Mouse (Mus musculus): ENCODE results near the gene Sfpq. TPM values are rescaled to one million over a fixed set of nuclear protein-coding genes. Genes with fewer than 3 reads are reported as not detected.
"Not testable (repeated sequence)": the region's sequence is repeated elsewhere in the genome, so short reads cannot be mapped to it uniquely, and the experiment has no call there.

The Sfpq gene
- polyA plus RNA-seq, 1 experiment from 2014 or later: 56.3 TPM

- no peak for ATAC-seq
Measured at GRCm38 (mm10) chr4:126988503-126988902, 32.6 kb upstream of the Sfpq start.

GRCm38 (mm10) chr4:126990553-126990952, 30.6 kb upstream of the Sfpq start:
- H3K27ac ChIP-seq (ENCODE audit: low read depth, low read length): no peak overlapping the region
- no peak overlapping the region for H3K9ac ChIP-seq (ENCODE audit: low read depth, low read length)
- no peaks in the 10 kb centered on the region for H3K9me3 ChIP-seq (ENCODE audit: control insufficient read depth)
- TF ChIP-seq CTCF (IDR thresholded peaks at IDR 0.05; ENCODE audit: low read depth): no peak
- H3K36me3 ChIP-seq (ENCODE audit: control insufficient read depth, insufficient read depth): no peaks in the 10 kb centered on the region
- H3K4me2 ChIP-seq (replicated peaks; ENCODE audit: low read depth): no peak overlapping the region
- ATAC-seq: no peak
- H3K4me3 ChIP-seq (ENCODE audit: low read depth, low read length): no peak overlapping the region
- H3K27me3 ChIP-seq (replicated peaks; ENCODE audit: control insufficient read depth, insufficient read depth, low read length): no peaks in the 10 kb centered on the region
- H3K4me1 ChIP-seq (replicated peaks; ENCODE audit: control insufficient read depth, insufficient read depth, low read length): no peaks in the 10 kb centered on the region

More at GRCm38 (mm10) chr4:126988503-126988902, 32.6 kb upstream of the Sfpq start:
- Histone ChIP-seq H3K36me3 (ENCODE audit: control insufficient read depth, insufficient read depth) (no peaks in the 10 kb centered on the region), H3K27ac (ENCODE audit: low read depth, low read length) (no peak overlapping the region), H3K4me3 (ENCODE audit: low read depth, low read length) (no peak overlapping the region), H3K4me1 (replicated peaks; ENCODE audit: control insufficient read depth, insufficient read depth, low read length) (no peaks in the 10 kb centered on the region), H3K27me3 (replicated peaks; ENCODE audit: control insufficient read depth, insufficient read depth, low read length) (no peaks in the 10 kb centered on the region), H3K4me2 (replicated peaks; ENCODE audit: low read depth) (no peak overlapping the region), H3K9ac (ENCODE audit: low read depth, low read length) (no peak overlapping the region), H3K9me3 (ENCODE audit: control insufficient read depth) (no peaks in the 10 kb centered on the region)
- WGBS: 60% methylated on average over 4 of the region's 4 CpGs
- no peak for TF ChIP-seq CTCF (IDR thresholded peaks at IDR 0.05; ENCODE audit: low read depth)

DNA sequence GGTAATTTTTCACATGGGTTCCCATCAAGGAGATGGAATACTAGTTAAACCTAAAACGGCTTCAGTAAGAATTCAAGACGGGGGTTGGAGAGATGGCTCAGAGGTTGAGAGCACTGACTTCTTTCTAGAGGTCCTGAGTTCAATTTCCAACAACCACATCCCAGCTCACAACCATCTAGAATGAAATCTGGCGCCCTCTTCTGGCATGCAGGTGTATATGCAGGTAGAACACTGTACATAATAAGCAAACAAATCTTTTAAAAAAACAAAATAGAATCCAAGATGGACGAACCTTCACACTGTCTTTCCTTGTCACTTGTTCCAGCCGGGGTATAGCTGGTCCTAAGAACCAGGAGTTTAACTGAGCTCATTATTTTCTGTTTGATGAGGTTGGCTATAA, 28.8 kb upstream of the Sfpq start:
- Histone ChIP-seq H3K4me1 (replicated peaks; ENCODE audit: control insufficient read depth, insufficient read depth, low read length) (no peaks in the 10 kb centered on the region), H3K27me3 (replicated peaks; ENCODE audit: control insufficient read depth, insufficient read depth, low read length) (no peaks in the 10 kb centered on the region), H3K4me2 (replicated peaks; ENCODE audit: low read depth) (no peak overlapping the region), H3K9me3 (ENCODE audit: control insufficient read depth) (no peaks in the 10 kb centered on the region), H3K9ac (ENCODE audit: low read depth, low read length) (no peak overlapping the region), H3K27ac (ENCODE audit: low read depth, low read length) (no peak overlapping the region), H3K36me3 (ENCODE audit: control insufficient read depth, insufficient read depth) (no peaks in the 10 kb centered on the region), H3K4me3 (ENCODE audit: low read depth, low read length) (no peak overlapping the region)
- no peak for ATAC-seq
- WGBS: 65% methylated on average over 5 of the region's 5 CpGs
- peak; percentile 60 for TF ChIP-seq CTCF (IDR thresholded peaks at IDR 0.05; ENCODE audit: low read depth)

DNA sequence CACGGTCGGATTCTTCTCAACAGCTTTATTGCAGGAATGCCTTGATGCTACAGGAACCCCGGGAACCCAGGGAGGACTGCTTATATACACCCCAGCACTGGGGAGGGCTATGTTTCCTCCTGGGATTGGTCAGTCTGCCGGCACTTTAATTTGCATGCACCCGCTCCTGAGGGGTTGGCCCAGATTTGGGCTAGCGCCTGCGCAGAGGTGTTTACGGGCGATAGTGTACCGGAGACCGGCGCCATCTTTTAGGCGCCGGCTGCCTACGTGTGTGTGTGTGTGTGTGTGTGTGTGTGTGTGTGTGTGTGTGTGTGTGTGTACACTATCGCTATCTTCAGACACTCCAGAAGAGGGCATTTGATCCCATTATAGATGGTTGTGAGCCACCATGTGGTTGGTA, 21.8 kb upstream of the Sfpq start:
- not testable (repeated sequence) for H3K4me2 ChIP-seq (replicated peaks; ENCODE audit: low read depth); H3K27me3 ChIP-seq (replicated peaks; ENCODE audit: control insufficient read depth, insufficient read depth, low read length); H3K27ac ChIP-seq (ENCODE audit: low read depth, low read length); ATAC-seq; H3K4me3 ChIP-seq (ENCODE audit: low read depth, low read length); H3K9me3 ChIP-seq (ENCODE audit: control insufficient read depth); H3K4me1 ChIP-seq (replicated peaks; ENCODE audit: control insufficient read depth, insufficient read depth, low read length); H3K36me3 ChIP-seq (ENCODE audit: control insufficient read depth, insufficient read depth); H3K9ac ChIP-seq (ENCODE audit: low read depth, low read length)
- 96% methylated on average over 16 of the region's 16 CpGs for WGBS

- no peak overlapping the region for H3K9ac ChIP-seq (ENCODE audit: low read depth, low read length)
- TF ChIP-seq CTCF (IDR thresholded peaks at IDR 0.05; ENCODE audit: low read depth): no peak
- no peak overlapping the region for H3K27ac ChIP-seq (ENCODE audit: low read depth, low read length)
- no peaks in the 10 kb centered on the region for H3K9me3 ChIP-seq (ENCODE audit: control insufficient read depth)
- no peak for ATAC-seq
- no peak overlapping the region for H3K4me2 ChIP-seq (replicated peaks; ENCODE audit: low read depth)
- H3K36me3 ChIP-seq (ENCODE audit: control insufficient read depth, insufficient read depth): no peaks in the 10 kb centered on the region
- WGBS: 49% methylated on average over 8 of the region's 8 CpGs
- H3K27me3 ChIP-seq (replicated peaks; ENCODE audit: control insufficient read depth, insufficient read depth, low read length): no peaks in the 10 kb centered on the region
- no peak overlapping the region for H3K4me3 ChIP-seq (ENCODE audit: low read depth, low read length)
- no peaks in the 10 kb centered on the region for H3K4me1 ChIP-seq (replicated peaks; ENCODE audit: control insufficient read depth, insufficient read depth, low read length)
Measured at GRCm38 (mm10) chr4:127000601-127001105, 20.5 kb upstream of the Sfpq start.

DNA sequence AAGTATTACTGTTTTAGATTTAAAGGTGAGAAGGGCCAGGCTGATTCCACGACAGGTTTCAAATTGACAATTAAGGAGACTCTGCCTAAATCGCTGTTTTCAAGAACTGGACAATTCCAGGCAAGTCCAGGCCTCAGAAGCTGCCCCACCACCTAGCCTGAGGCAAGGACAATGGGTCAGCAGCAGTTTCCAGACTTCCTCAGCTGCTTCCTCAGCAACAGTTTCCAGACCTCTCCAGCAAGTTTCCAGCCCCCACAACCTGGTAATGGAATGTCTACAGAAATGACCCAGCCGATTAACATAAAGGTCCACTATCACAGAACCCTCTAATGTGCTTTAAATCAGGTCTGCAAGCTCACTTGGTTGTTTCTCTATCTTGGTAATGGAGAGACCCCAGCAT, 16.7 kb upstream of the Sfpq start:
- no peak overlapping the region for H3K9ac ChIP-seq (ENCODE audit: low read depth, low read length)
- no peak overlapping the region for H3K4me3 ChIP-seq (ENCODE audit: low read depth, low read length)
- TF ChIP-seq CTCF (IDR thresholded peaks at IDR 0.05; ENCODE audit: low read depth): no peak
- no peak overlapping the region for H3K27ac ChIP-seq (ENCODE audit: low read depth, low read length)
- no peak for ATAC-seq
- H3K36me3 ChIP-seq (ENCODE audit: control insufficient read depth, insufficient read depth): no peaks in the 10 kb centered on the region
- H3K27me3 ChIP-seq (replicated peaks; ENCODE audit: control insufficient read depth, insufficient read depth, low read length): no peaks in the 10 kb centered on the region
- no peak overlapping the region for H3K4me2 ChIP-seq (replicated peaks; ENCODE audit: low read depth)
- H3K9me3 ChIP-seq (ENCODE audit: control insufficient read depth): no peaks in the 10 kb centered on the region
- H3K4me1 ChIP-seq (replicated peaks; ENCODE audit: control insufficient read depth, insufficient read depth, low read length): no peaks in the 10 kb centered on the region
- 84% methylated on average over 3 of the region's 3 CpGs for WGBS

Data from intestine, postnatal 0 days (tissue).